Mouse (Mus musculus) erythroblast, embryonic 14.5 days (primary cell): ENCODE measurements around the gene Pappa2.

Experiments
- GATA1 ChIP-seq: IDR thresholded peaks from 2 replicates; pipeline ENCODE4 v1.6.1; 2012; ENCODE audit warnings: low read length, inconsistent platforms, mixed read lengths
- TAL1 ChIP-seq: IDR thresholded peaks from 3 replicates; pipeline ENCODE4 v1.6.1; 2012; ENCODE audit warnings: low read length, inconsistent platforms, mixed read lengths

DNA sequence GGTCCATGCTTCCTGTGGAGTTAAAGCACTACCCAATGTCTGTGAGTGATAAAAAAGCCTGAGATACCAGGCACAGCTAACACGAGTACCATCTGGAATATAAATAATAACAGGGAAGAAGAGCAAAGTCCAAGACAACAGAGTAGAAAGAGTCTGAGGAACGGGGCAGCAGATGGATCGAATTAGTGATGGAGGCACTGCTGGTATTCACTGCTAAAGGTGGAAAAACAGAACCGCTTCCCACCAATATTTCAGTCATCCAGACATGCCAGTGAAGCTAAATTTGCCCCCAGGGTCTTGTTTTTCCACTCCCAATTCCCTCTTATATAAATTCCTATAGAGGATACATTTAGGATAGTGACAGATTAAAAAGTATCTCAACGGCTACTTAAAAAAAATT, 238.8 kb downstream of the Pappa2 start:
- no peak for TF ChIP-seq TAL1
- no peak for TF ChIP-seq GATA1
